ENCODE assay signal across 29 mouse cellular contexts in genomic region chr13:24094825-24095547, GRCm38 (mm10).
DNase-seq lines count a peak whose midpoint lies in the region; ATAC-seq and TF ChIP-seq lines count a peak whose summit lies in the region.
"Had no signal": no experiment of that assay in that cellular context is flagged by ENCODE, and none has a peak within 500 bp of the region (broad histone marks: within the 10 kb centered on the region; RNA-seq: fewer than 3 reads in every experiment).

No protein-coding gene starts in this region.

- in situ Hi-C loops in CH12.LX (cut with MboI; ENCODE audit: low pct_ligation_motif_present, low pct_unique_long_range_greater_than_20kb, low sequenced_read_pairs) = no loop called here

- no peak for TF ChIP-seq POLR2A in CH12.LX (IDR thresholded peaks at IDR 0.05; ENCODE audit: low read depth, low read length)
- no peak for TF ChIP-seq POLR2A in bone marrow macrophage, adult 2 months (IDR thresholded peaks at IDR 0.05; ENCODE audit: borderline replicate concordance, low read depth, low read length)
- no peak for TF ChIP-seq POLR2A in myocyte (IDR thresholded peaks at IDR 0.05; ENCODE audit: insufficient read length, low read depth)

- TF ChIP-seq RAD21 in CH12.LX (IDR thresholded peaks at IDR 0.05; ENCODE audit: low read depth, low read length) = no peak

- TF ChIP-seq EP300 in CH12.LX (IDR thresholded peaks at IDR 0.05; ENCODE audit: low read length) = peak; percentile 70

- H3K27ac ChIP-seq in CH12.LX (ENCODE audit: insufficient read depth, low read depth) = no peak overlapping the region
- H3K27ac ChIP-seq in bone marrow macrophage, adult 2 months (ENCODE audit: insufficient read depth, low read depth, low read length) = peak overlapping the region; percentile 39
- H3K27ac ChIP-seq: embryonic facial prominence, embryonic 12.5 days; hindbrain, embryonic 14.5 days; limb, embryonic 10.5 days; limb, embryonic 15.5 days; liver, embryonic 14.5 days; midbrain, embryonic 13.5 days had no signal

- no peak for TF ChIP-seq CTCF in CH12.LX (conservative IDR thresholded peaks at IDR 0.05 in 1 of 2, IDR thresholded peaks at IDR 0.05 in 1 of 2; ENCODE audit: low read depth in 2 of 2, low read length in 2 of 2)
- TF ChIP-seq CTCF in bone marrow macrophage, adult 2 months (IDR thresholded peaks at IDR 0.05; ENCODE audit: low read depth, low read length) = no peak

- H3K79me2 ChIP-seq in CH12.LX (replicated peaks; ENCODE audit: control insufficient read depth, extremely low read depth, insufficient read depth, poor library complexity, severe bottlenecking) = no peaks in the 10 kb centered on the region
- H3K79me2 ChIP-seq in myocyte (ENCODE audit: control insufficient read depth, insufficient read depth) = no peaks in the 10 kb centered on the region

- H3K9ac ChIP-seq in CH12.LX (ENCODE audit: insufficient read depth, low read depth) = no peak overlapping the region
- H3K9ac ChIP-seq: embryonic facial prominence, embryonic 12.5 days; forebrain, postnatal 0 days; hindbrain, embryonic 14.5 days; limb, embryonic 15.5 days; liver, embryonic 14.5 days; lung, embryonic 14.5 days; midbrain, embryonic 13.5 days had no signal

- no peaks in the 10 kb centered on the region for H3K9me3 ChIP-seq in CH12.LX (replicated peaks; ENCODE audit: low read length)
- H3K9me3 ChIP-seq: embryonic facial prominence, embryonic 12.5 days; G1E; limb, embryonic 10.5 days; limb, embryonic 15.5 days; midbrain, embryonic 13.5 days had no signal

- H3K36me3 ChIP-seq in CH12.LX (replicated peaks in 1 of 2; ENCODE audit: control insufficient read depth in 1 of 2, insufficient read depth in 1 of 2, low read length in 1 of 2) = peaks cover 0 to 9% of the 10 kb centered on the region in 2 experiments
- H3K36me3 ChIP-seq in myocyte (ENCODE audit: control insufficient read depth, insufficient read depth) = no peaks in the 10 kb centered on the region
- H3K36me3 ChIP-seq: embryonic facial prominence, embryonic 12.5 days; G1E; limb, embryonic 10.5 days; midbrain, embryonic 13.5 days had no signal

- peak; percentile 88 to 91 for ATAC-seq in hematopoietic stem cell, adult 5-6 weeks (replicated peaks in 1 of 2; ENCODE audit: insufficient read depth in 1 of 2, low FRiP score in 2 of 2, low TSS enrichment in 1 of 2, low read depth in 1 of 2, poor library complexity in 2 of 2, severe bottlenecking in 2 of 2)
- ATAC-seq in erythroid progenitor cell, adult 5-6 weeks (replicated peaks; ENCODE audit: low FRiP score, poor library complexity, severe bottlenecking) = no peak
- ATAC-seq: forebrain, postnatal 0 days; intestine, postnatal 0 days; midbrain, embryonic 13.5 days had no signal

- H3ac ChIP-seq in myocyte (ENCODE audit: control insufficient read depth, insufficient read length) = no peak overlapping the region

- peak; percentile 34 for DNase-seq in CH12.LX (ENCODE audit: extremely low read depth)
- no peak for DNase-seq in cerebellum, postnatal 10 days
- DNase-seq in yolk sac, embryonic 10.5 days (ENCODE audit: low spot score) = no peak
- no peak for DNase-seq in adrenal gland, adult 2 months
- DNase-seq: adrenal gland, postnatal 10 days; cerebellum, adult 18-20 months; cerebellum, postnatal 25 days; forebrain, postnatal 0 days; gastrocnemius, postnatal 25 days; heart, adult 18-20 months; heart, postnatal 36 days; kidney, adult 9 months; kidney, postnatal 10 days; layer of hippocampus, adult 9-11 months; lung, embryonic 14.5 days; thymus, postnatal 4 days had no signal

- H3K4me2 ChIP-seq in CH12.LX (ENCODE audit: insufficient read depth, low read depth, poor library complexity, severe bottlenecking) = no peak overlapping the region
- H3K4me2 ChIP-seq in myocyte (ENCODE audit: low read depth) = peak overlapping the region; percentile 32
- H3K4me2 ChIP-seq: embryonic facial prominence, embryonic 12.5 days; heart, embryonic 11.5 days; hindbrain, embryonic 14.5 days; limb, embryonic 15.5 days; lung, embryonic 14.5 days; midbrain, embryonic 13.5 days had no signal

- no peak overlapping the region for H3K4me3 ChIP-seq in CH12.LX (replicated peaks in 1 of 3; ENCODE audit: low read depth in 2 of 3, low read length in 2 of 3, poor library complexity in 1 of 3)
- H3K4me3 ChIP-seq in bone marrow macrophage, adult 2 months (ENCODE audit: insufficient read depth, low read length) = no peak overlapping the region; the same call in 1 of the 2 replicates
- H3K4me3 ChIP-seq in myocyte = no peak overlapping the region
- H3K4me3 ChIP-seq: embryonic facial prominence, embryonic 12.5 days; limb, embryonic 10.5 days; limb, embryonic 15.5 days; midbrain, embryonic 13.5 days had no signal

- H3K27me3 ChIP-seq in CH12.LX (replicated peaks) = no peaks in the 10 kb centered on the region
- H3K27me3 ChIP-seq in myocyte (ENCODE audit: control insufficient read depth, insufficient read depth, insufficient read length) = no peaks in the 10 kb centered on the region
- H3K27me3 ChIP-seq: embryonic facial prominence, embryonic 12.5 days; limb, embryonic 15.5 days; midbrain, embryonic 13.5 days had no signal

- dilution Hi-C loops in CH12.LX (cut with MboI; ENCODE audit: extremely low pct_ligation_motif_present, extremely low pct_unique_long_range_greater_than_20kb, low sequenced_read_pairs) = no loop called here

- H3K4me1 ChIP-seq in CH12.LX (ENCODE audit: control insufficient read depth in 1 of 2, insufficient read depth in 2 of 2) = peaks cover 14 to 34% of the 10 kb centered on the region in 2 experiments
- peaks cover 37% of the 10 kb centered on the region for H3K4me1 ChIP-seq in bone marrow macrophage, adult 2 months (ENCODE audit: control insufficient read depth, insufficient read depth, low read length)
- H3K4me1 ChIP-seq: embryonic facial prominence, embryonic 12.5 days; limb, embryonic 10.5 days; limb, embryonic 15.5 days; midbrain, embryonic 13.5 days had no signal

TF ChIP-seq in CH12.LX, 34 proteins besides CTCF, POLR2A, EP300 and RAD21:
- TF ChIP-seq JUND (conservative IDR thresholded peaks at IDR 0.05; ENCODE audit: low read depth, low read length) (peak; percentile 54), IRF4 (IDR thresholded peaks at IDR 0.05; ENCODE audit: low read depth, low read length) (peak; percentile 76), KAT2A (IDR thresholded peaks at IDR 0.05; ENCODE audit: insufficient replicate concordance, low read length) (no peak), NRF1 (IDR thresholded peaks at IDR 0.05; ENCODE audit: low read depth, low read length) (no peak), RCOR1 (conservative IDR thresholded peaks at IDR 0.05; ENCODE audit: low read depth, low read length) (0 out of 2 replicates have a peak, but pooled peaks have one; percentile 49), JUN (IDR thresholded peaks at IDR 0.05; ENCODE audit: insufficient read depth, low read depth, low read length) (peak; percentile 43; the same call in 1 of the 2 replicates), BHLHE40 (IDR thresholded peaks at IDR 0.05; ENCODE audit: low read depth, low read length) (0 out of 2 replicates have a peak, but pooled peaks have one; percentile 26), MXI1 (IDR thresholded peaks at IDR 0.05; ENCODE audit: low read depth, low read length) (no peak), ZNF384 (IDR thresholded peaks at IDR 0.05; ENCODE audit: low read depth, low read length) (no peak), MEF2A (IDR thresholded peaks at IDR 0.05; ENCODE audit: borderline replicate concordance, low read depth, low read length) (peak; percentile 62; the same call in 1 of the 2 replicates)

TF ChIP-seq in myocyte, 11 proteins besides CTCF, POLR2A, EP300 and RAD21:
- TF ChIP-seq MYOG (IDR thresholded peaks at IDR 0.05; ENCODE audit: control insufficient read depth in 1 of 3, insufficient read depth in 1 of 3, insufficient read length in 2 of 3, low read depth in 2 of 3) = no peak
- no peak for TF ChIP-seq TCF12 (IDR thresholded peaks at IDR 0.05; ENCODE audit: insufficient read depth, poor library complexity, severe bottlenecking)
- no peak for TF ChIP-seq USF1 (IDR thresholded peaks at IDR 0.05; ENCODE audit: low read depth)
- no peak for TF ChIP-seq POLR2AphosphoS2 (IDR thresholded peaks at IDR 0.05; ENCODE audit: insufficient read length, low read depth)
- no peak for TF ChIP-seq SRF (IDR thresholded peaks at IDR 0.05; ENCODE audit: control insufficient read depth, insufficient read length, low read depth)
- TF ChIP-seq TCF3 (IDR thresholded peaks at IDR 0.05; ENCODE audit: insufficient read length, low read depth) = no peak
- TF ChIP-seq E2F4 (IDR thresholded peaks at IDR 0.05; ENCODE audit: insufficient read depth) = no peak
- no peak for TF ChIP-seq MAX (IDR thresholded peaks at IDR 0.05; ENCODE audit: low read depth)
